Mouse (Mus musculus) myocyte (in vitro differentiated cells): Measurements from ENCODE around the gene Foxd4. TPM values are rescaled to one million over a fixed set of nuclear protein-coding genes. Genes with fewer than 3 reads are reported as not detected.

ENCODE experiments used
- H3K27me3 ChIP-seq: one replicate; pipeline ENCODE4 v1.6.1; 2011; ENCODE audit not compliant: control insufficient read depth, insufficient read depth, insufficient read length
- H3K36me3 ChIP-seq: one replicate; pipeline ENCODE4 v1.6.1; 2011; ENCODE audit not compliant: control insufficient read depth, insufficient read depth
- H3K4me2 ChIP-seq: one replicate; pipeline ENCODE4 v1.6.1; 2011; ENCODE audit warnings: low read depth, control low read depth
- H3K4me3 ChIP-seq: one replicate; pipeline ENCODE4 v1.5.1; 2011; ENCODE audit warnings: mild to moderate bottlenecking, control low read depth, moderate library complexity
- H3K79me2 ChIP-seq: one replicate; pipeline ENCODE4 v1.6.1; 2011; ENCODE audit not compliant: control insufficient read depth, insufficient read depth
- H3ac ChIP-seq: one replicate; pipeline ENCODE4 v1.6.1; 2011; ENCODE audit not compliant: control insufficient read depth, insufficient read length
- CEBPB ChIP-seq: IDR thresholded peaks from 2 replicates; pipeline ENCODE4 v1.6.1; 2011; ENCODE audit warnings: mild to moderate bottlenecking, moderate library complexity; ENCODE audit not compliant: poor library complexity, insufficient read depth, severe bottlenecking
- E2F4 ChIP-seq: IDR thresholded peaks from one replicate; pipeline ENCODE4 v1.6.1; 2011; ENCODE audit warnings: mild to moderate bottlenecking, control low read depth, moderate library complexity; ENCODE audit not compliant: insufficient read depth
- MAX ChIP-seq: IDR thresholded peaks from one replicate; pipeline ENCODE4 v1.6.1; 2011; ENCODE audit warnings: low read depth, mild to moderate bottlenecking, control low read depth
- MYOD1 ChIP-seq, 3 experiments: IDR thresholded peaks; one replicate each; pipeline ENCODE4 v1.6.1; 2011; ENCODE audit warnings: control low read depth in 2 of 3, low read depth in 2 of 3, mild to moderate bottlenecking in 2 of 3, moderate library complexity in 1 of 3; ENCODE audit not compliant: insufficient read length in 2 of 3, control insufficient read depth in 1 of 3
- MYOG ChIP-seq, 3 experiments: IDR thresholded peaks; one replicate each; pipeline ENCODE4 v1.6.1; 2011; ENCODE audit warnings: control low read depth in 2 of 3, low read depth in 2 of 3, mild to moderate bottlenecking in 2 of 3; ENCODE audit not compliant: insufficient read length in 2 of 3, control insufficient read depth in 1 of 3, insufficient read depth in 1 of 3
- POLR2A ChIP-seq: IDR thresholded peaks from one replicate; pipeline ENCODE4 v1.6.1; 2011; ENCODE audit warnings: low read depth, mild to moderate bottlenecking, control low read depth, moderate library complexity; ENCODE audit not compliant: insufficient read length
- POLR2AphosphoS2 ChIP-seq: IDR thresholded peaks from one replicate; pipeline ENCODE4 v1.6.1; 2011; ENCODE audit warnings: low read depth, control low read depth; ENCODE audit not compliant: insufficient read length
- REST ChIP-seq: IDR thresholded peaks from one replicate; pipeline ENCODE4 v1.6.1; 2011; ENCODE audit warnings: mild to moderate bottlenecking, control low read depth, moderate library complexity; ENCODE audit not compliant: insufficient read depth, insufficient read length
- SRF ChIP-seq: IDR thresholded peaks from one replicate; pipeline ENCODE4 v1.6.1; 2011; ENCODE audit warnings: low read depth; ENCODE audit not compliant: control insufficient read depth, insufficient read length
- TCF12 ChIP-seq: IDR thresholded peaks from one replicate; pipeline ENCODE4 v1.6.1; 2011; ENCODE audit warnings: mild to moderate bottlenecking, control low read depth; ENCODE audit not compliant: poor library complexity, insufficient read depth, severe bottlenecking
- TCF3 ChIP-seq: IDR thresholded peaks from one replicate; pipeline ENCODE4 v1.6.1; 2011; ENCODE audit warnings: low read depth, control low read depth; ENCODE audit not compliant: insufficient read length
- polyA plus RNA-seq: library from polyadenylated mRNA; unstranded; fragments of >200 nt; fragmentation: generic; extraction: Trizol; gene quantifications from one replicate; pipeline ENCODE4 v1.2.1, GENCODE M21; 2012; ENCODE audit warnings: missing spikeins

Gene Foxd4
- not detected for polyA plus RNA-seq

DNA sequence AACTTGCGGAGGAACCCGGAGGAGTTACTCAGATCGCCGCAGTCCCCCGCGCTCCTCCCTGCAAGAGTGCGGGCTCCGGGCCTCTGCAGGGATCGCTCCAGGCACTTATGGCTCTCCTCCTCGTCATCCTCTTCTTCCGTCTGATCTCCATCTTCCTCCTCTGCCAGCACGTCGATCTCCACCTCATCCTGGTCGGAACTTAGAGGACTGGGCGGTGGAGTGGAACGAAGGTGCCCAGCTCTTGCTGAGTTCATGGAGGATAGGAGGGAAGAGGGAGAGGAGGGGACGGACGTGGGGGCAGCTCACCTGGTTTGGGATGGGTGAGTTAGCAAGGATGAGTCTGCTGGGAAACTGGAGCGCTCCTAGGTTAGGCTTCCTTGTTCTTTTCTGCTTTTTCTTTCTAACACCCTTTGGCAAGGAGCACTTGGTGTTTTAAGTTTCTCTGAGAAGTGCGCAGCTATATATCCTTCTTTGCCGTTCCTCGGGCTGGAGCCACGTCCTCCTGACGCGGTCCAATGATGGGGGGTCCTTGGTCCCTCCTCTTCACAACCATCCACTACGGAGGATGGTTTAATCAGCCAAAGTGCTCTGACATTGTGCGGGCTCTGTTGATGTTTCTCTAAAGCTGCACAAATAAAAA lies at the start of gene Foxd4:
Gene Foxd4, minus strand, starts transcription at position 617 of the 640 bp plus-strand sequence.
- no peak within 1 kb of the TSS for H3ac ChIP-seq
- no peak within 1 kb of the TSS for H3K4me3 ChIP-seq
- TF ChIP-seq MYOG (IDR thresholded peaks at IDR 0.05; ENCODE audit: control insufficient read depth in 1 of 3, insufficient read depth in 1 of 3, insufficient read length in 2 of 3, low read depth in 2 of 3) = no peak
- no peak for TF ChIP-seq TCF3
- no peak for TF ChIP-seq MYOD1 (IDR thresholded peaks at IDR 0.05; ENCODE audit: control insufficient read depth in 1 of 3, insufficient read length in 2 of 3, low read depth in 2 of 3)
- TF ChIP-seq TCF12 = no peak
- TF ChIP-seq E2F4 = no peak
- TF ChIP-seq POLR2AphosphoS2 = no peak
- TF ChIP-seq CEBPB = no peak
- no peak for TF ChIP-seq SRF

DNA sequence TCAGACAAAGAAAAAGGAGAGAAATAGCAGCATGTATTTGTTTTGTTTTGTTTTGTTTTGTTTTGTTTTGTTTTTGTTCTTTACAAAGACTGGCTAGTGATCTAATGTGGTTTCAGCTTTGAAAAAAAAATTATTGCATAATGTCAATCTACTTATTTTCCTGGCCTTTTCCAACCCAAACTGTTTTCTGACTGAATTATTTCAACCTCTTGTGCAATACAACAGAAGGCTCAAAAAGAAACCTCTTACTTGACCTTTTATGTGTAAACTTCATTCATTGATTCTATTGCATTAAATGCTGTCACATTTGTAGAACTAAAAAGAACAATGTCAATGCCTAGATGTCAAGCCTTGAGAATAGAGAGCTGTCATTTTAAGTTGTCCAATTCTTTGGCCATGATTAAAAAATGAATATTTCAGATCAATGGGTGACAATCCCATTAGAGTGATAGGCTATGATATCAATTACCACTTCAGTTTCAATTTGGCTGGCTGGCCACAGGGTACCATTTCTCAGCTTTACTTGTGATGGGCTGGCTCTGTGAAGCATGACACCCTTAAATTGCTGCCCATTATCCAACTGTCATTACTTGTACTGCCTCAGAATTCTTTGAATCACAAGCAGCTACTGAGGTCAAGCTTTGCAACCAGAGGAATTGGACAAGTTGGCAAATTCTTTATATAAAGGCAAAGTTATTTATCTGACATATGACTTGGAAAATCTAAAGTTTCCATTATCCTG lies 44.7 kb upstream of the Foxd4 start:
- H3K4me3 ChIP-seq = no peak overlapping the region
- no peak overlapping the region for H3K4me2 ChIP-seq
- H3K36me3 ChIP-seq = peaks cover 16% of the 10 kb centered on the region
- no peaks in the 10 kb centered on the region for H3K79me2 ChIP-seq
- no peak for TF ChIP-seq POLR2AphosphoS2
- TF ChIP-seq POLR2A = no peak
- TF ChIP-seq MYOG (IDR thresholded peaks at IDR 0.05; ENCODE audit: control insufficient read depth in 1 of 3, insufficient read depth in 1 of 3, insufficient read length in 2 of 3, low read depth in 2 of 3) = no peak
- no peak for TF ChIP-seq MYOD1 (IDR thresholded peaks at IDR 0.05; ENCODE audit: control insufficient read depth in 1 of 3, insufficient read length in 2 of 3, low read depth in 2 of 3)
- no peak for TF ChIP-seq MAX
- no peak overlapping the region for H3ac ChIP-seq
- no peaks in the 10 kb centered on the region for H3K27me3 ChIP-seq

More for the DNA sequence above, at the start of gene Foxd4:
- H3K27me3 ChIP-seq = peaks cover 32% of the 10 kb centered on the region
- H3K36me3 ChIP-seq = no peaks in the 10 kb centered on the region
- H3K4me2 ChIP-seq = no peak within 1 kb of the TSS
- H3K79me2 ChIP-seq = no peaks in the 10 kb centered on the region

DNA sequence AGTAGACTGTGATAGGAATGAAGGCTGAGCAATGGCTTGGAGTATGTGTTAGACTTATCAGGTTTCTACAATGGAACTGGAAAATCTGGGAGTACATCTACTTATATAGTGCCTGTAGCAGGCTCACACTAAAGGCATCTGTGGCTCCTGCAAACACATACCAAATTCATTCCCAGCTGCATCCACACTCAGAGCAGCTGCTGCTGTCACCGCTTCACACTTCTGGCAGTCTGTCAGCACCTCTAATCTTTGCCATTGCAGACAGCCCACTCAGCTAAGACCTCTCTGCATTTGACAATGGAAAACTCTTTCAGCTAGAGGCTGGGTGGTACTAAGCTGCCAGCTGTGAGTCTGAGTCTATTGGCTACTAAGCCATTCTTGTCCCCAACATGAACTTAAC lies 36.1 kb upstream of the Foxd4 start:
- H3K4me2 ChIP-seq = no peak overlapping the region
- H3K79me2 ChIP-seq = no peaks in the 10 kb centered on the region
- no peak overlapping the region for H3ac ChIP-seq
- no peak overlapping the region for H3K4me3 ChIP-seq
- H3K36me3 ChIP-seq = peaks cover 15% of the 10 kb centered on the region
- no peak for TF ChIP-seq POLR2A
- peak; percentile 85 for TF ChIP-seq TCF3
- peak; percentile 84 for TF ChIP-seq TCF12
- peak; percentile 79 to 97 (median 92) for TF ChIP-seq MYOD1 (IDR thresholded peaks at IDR 0.05; ENCODE audit: control insufficient read depth in 1 of 3, insufficient read length in 2 of 3, low read depth in 2 of 3)
- no peak for TF ChIP-seq POLR2AphosphoS2
- TF ChIP-seq MYOG (IDR thresholded peaks at IDR 0.05; ENCODE audit: control insufficient read depth in 1 of 3, insufficient read depth in 1 of 3, insufficient read length in 2 of 3, low read depth in 2 of 3) = peak; percentile 61 to 95 (median 77)
- H3K27me3 ChIP-seq = no peaks in the 10 kb centered on the region

DNA sequence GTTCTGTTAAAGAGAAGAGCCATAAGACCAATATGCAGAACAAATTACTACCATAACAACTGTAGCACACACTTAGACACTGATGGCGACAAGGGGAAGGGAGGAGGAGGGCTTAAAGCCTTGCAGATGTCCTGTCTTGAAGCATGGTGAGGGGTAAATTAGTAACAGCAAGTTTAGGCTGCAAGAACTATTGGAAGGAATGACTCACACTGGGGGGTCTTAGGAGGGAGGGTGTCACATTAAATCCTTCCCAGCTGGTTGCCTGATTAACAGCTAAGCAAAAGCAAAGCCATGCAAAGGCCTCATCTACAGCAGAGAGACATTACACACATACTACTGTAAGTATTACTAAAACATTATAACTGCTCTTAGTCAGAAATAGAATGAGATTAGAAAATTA lies 28.0 kb upstream of the Foxd4 start:
- TF ChIP-seq CEBPB (no peak), POLR2AphosphoS2 (no peak)
- no peak overlapping the region for H3K4me2 ChIP-seq
- no peaks in the 10 kb centered on the region for H3K79me2 ChIP-seq
- no peaks in the 10 kb centered on the region for H3K27me3 ChIP-seq
- H3K4me3 ChIP-seq = no peak overlapping the region
- no peak overlapping the region for H3ac ChIP-seq
- H3K36me3 ChIP-seq = peaks cover 10% of the 10 kb centered on the region

DNA sequence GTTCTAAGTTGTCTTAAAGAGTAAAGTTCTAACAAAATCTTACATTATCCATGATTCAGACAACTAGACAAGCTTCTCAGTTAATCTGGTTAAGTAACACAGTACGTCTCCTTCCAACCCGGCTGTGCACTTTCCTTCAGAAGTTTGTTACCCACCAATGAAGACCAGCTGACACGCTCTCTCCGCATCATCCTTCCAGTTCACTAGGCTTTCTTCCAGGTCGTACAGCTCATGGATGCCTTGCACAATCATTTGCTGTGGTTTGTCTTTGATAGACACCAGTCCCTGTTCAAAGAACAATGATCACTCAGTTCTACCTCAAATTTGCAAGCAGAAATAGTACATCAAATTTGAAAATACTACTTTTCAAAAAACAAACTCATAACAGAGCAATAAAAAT lies 19.9 kb upstream of the Foxd4 start:
- TF ChIP-seq REST = no peak
- TF ChIP-seq SRF = no peak
- no peak for TF ChIP-seq CEBPB
- TF ChIP-seq E2F4 = no peak
- no peak for TF ChIP-seq MYOG (IDR thresholded peaks at IDR 0.05; ENCODE audit: control insufficient read depth in 1 of 3, insufficient read depth in 1 of 3, insufficient read length in 2 of 3, low read depth in 2 of 3)
- no peak for TF ChIP-seq TCF3
- no peak for TF ChIP-seq TCF12
- Histone ChIP-seq H3ac (no peak overlapping the region), H3K4me2 (no peak overlapping the region), H3K36me3 (peaks cover 17% of the 10 kb centered on the region), H3K27me3 (no peaks in the 10 kb centered on the region), H3K79me2 (no peaks in the 10 kb centered on the region), H3K4me3 (no peak overlapping the region)
